Mouse (Mus musculus) limb, embryonic 14.5 days (tissue): ENCODE data around the gene Chrna1. TPM values are rescaled to one million over a fixed set of nuclear protein-coding genes. Genes with fewer than 3 reads are reported as not detected.

Experiments used
- ATAC-seq: fragments of 200-750 bp; cut with Nextera tagmentation; 2 replicates; pipeline ENCODE4 v1.8.0; 2017; ENCODE audit warnings: low read depth, moderate number of reproducible peaks, moderate TSS enrichment; ENCODE audit not compliant: low FRiP score
- DNase-seq: peaks from one replicate; pipeline ENCODE4 v3.0.0-alpha.2; 2015; ENCODE audit warnings: low spot score
- H3K27ac ChIP-seq: fragments of 300-500 bp; sonication (generic); replicated peaks from 2 replicates; pipeline ENCODE4 v1.5.1; 2014; ENCODE audit warnings: low read depth, mild to moderate bottlenecking, low read length, moderate library complexity, mixed read lengths
- H3K27me3 ChIP-seq: fragments of 300-500 bp; sonication (generic); 2 replicates; pipeline ENCODE4 v1.6.1; 2014; ENCODE audit warnings: low read length, mixed read lengths; ENCODE audit not compliant: control insufficient read depth, insufficient read depth
- H3K36me3 ChIP-seq: fragments of 300-500 bp; sonication (generic); 2 replicates; pipeline ENCODE4 v1.6.1; 2014; ENCODE audit warnings: mild to moderate bottlenecking, low read length, moderate library complexity, mixed read lengths; ENCODE audit not compliant: control insufficient read depth, insufficient read depth
- H3K4me1 ChIP-seq: fragments of 300-500 bp; sonication (generic); 2 replicates; pipeline ENCODE4 v1.6.1; 2014; ENCODE audit warnings: antibody characterized with exemption, low read length, mixed read lengths; ENCODE audit not compliant: control insufficient read depth, insufficient read depth
- H3K4me2 ChIP-seq: fragments of 300-500 bp; sonication (generic); replicated peaks from 2 replicates; pipeline ENCODE4 v1.6.1; 2014; ENCODE audit warnings: low read depth, mild to moderate bottlenecking, low read length, moderate library complexity; ENCODE audit not compliant: severe bottlenecking
- H3K4me3 ChIP-seq: fragments of 300-500 bp; sonication (generic); replicated peaks from 2 replicates; pipeline ENCODE4 v1.5.1; 2014; ENCODE audit warnings: low read length
- H3K9ac ChIP-seq: fragments of 300-500 bp; sonication (generic); 2 replicates; pipeline ENCODE4 v1.6.1; 2014; ENCODE audit warnings: mild to moderate bottlenecking, low read depth, low read length, moderate library complexity; ENCODE audit not compliant: severe bottlenecking
- H3K9me3 ChIP-seq: fragments of 300-500 bp; sonication (generic); 2 replicates; pipeline ENCODE4 v1.6.1; 2016; ENCODE audit warnings: low read length; ENCODE audit not compliant: control insufficient read depth
- POLR2A ChIP-seq: fragments of 200-500 bp; IDR thresholded peaks from 2 replicates; pipeline ENCODE4 v1.8.0; 2012; ENCODE audit warnings: inconsistent platforms, mild to moderate bottlenecking, moderate library complexity, borderline replicate concordance; ENCODE audit not compliant: insufficient read depth, insufficient read length; ENCODE audit errors: extremely low read depth
- WGBS: fragments of 180-500 bp; shearing (Covaris S2); extraction: QIAGEN DNeasy Blood & Tissue Kit; methylation state at CpG from one replicate; pipeline ENCODE4 v1.1.7; 2014; 5-methylcytosine and 5-hydroxymethylcytosine counted together
- polyA plus RNA-seq, 2 experiments: library from polyadenylated mRNA; depleted of rRNA in 1 of 2; stranded (reverse) in 1 of 2; unstranded in 1 of 2; fragments of >200 nt; fragmentation: Nextera tagmentation in 1 of 2; extraction: Ambion mirVana in 1 of 2; gene quantifications; 2 replicates each; pipeline versions ENCODE4 v1.2.1 to v1.2.3; 2012 to 2014

Gene Chrna1
- polyA plus RNA-seq, 2 experiments = 8.9 to 19.4 TPM

DNA sequence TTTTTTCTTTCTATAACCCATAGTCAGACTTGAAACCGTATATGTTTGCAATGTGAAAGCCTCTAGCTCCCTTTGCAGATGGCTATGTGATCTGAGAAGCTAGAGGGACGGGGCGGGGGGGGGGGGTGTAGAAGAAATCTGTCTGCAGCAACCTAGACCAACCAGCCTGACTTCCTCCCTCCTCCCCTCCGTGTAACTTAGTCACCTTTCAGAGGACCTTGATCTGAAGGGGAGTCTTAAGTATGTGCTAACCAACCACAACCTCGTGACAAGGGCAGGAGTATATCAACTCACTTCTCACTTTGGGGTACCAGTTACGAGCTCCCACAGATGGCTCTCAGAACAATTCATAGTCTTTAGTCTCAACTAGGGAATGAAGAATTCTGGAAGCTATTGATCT is 28.3 kb upstream of the Chrna1 start:
- no peak overlapping the region for H3K4me2 ChIP-seq
- ATAC-seq = no peak
- DNase-seq = no peak
- H3K27ac ChIP-seq = 0 out of 2 replicates have a peak overlapping the region, but pooled peaks have one; percentile 19
- H3K4me1 ChIP-seq = 0 out of 2 replicates have a peak, but pooled peaks cover 6% of the 10 kb centered on the region
- WGBS = 52% methylated on average over 6 of the region's 6 CpGs
- TF ChIP-seq POLR2A = no peak
- H3K36me3 ChIP-seq = peaks cover 5% of the 10 kb centered on the region; the same call in 1 of the 2 replicates
- H3K27me3 ChIP-seq = no peaks in the 10 kb centered on the region
- H3K9ac ChIP-seq = no peak overlapping the region
- H3K9me3 ChIP-seq = no peaks in the 10 kb centered on the region
- H3K4me3 ChIP-seq = no peak overlapping the region

- ATAC-seq (no peak), DNase-seq (no peak)
- no peak overlapping the region for H3K9ac ChIP-seq
- H3K9me3 ChIP-seq = no peaks in the 10 kb centered on the region
- H3K4me3 ChIP-seq = no peak overlapping the region
- TF ChIP-seq POLR2A = no peak
- H3K27me3 ChIP-seq = no peaks in the 10 kb centered on the region
- H3K4me1 ChIP-seq = 0 out of 2 replicates have a peak, but pooled peaks cover 6% of the 10 kb centered on the region
- H3K36me3 ChIP-seq = peaks cover 5% of the 10 kb centered on the region; the same call in 1 of the 2 replicates
- 9% methylated on average over 4 of the region's 4 CpGs for WGBS
- no peak overlapping the region; the same call in 1 of the 2 replicates for H3K27ac ChIP-seq
- H3K4me2 ChIP-seq = no peak overlapping the region
These were observed 27.5 kb upstream of the Chrna1 start for GRCm38 (mm10) chr2:73607609-73608008.

GRCm38 (mm10) chr2:73607146-73607545 is 27.0 kb upstream of the Chrna1 start:
- ATAC-seq (no peak), DNase-seq (no peak)
- peaks cover 5% of the 10 kb centered on the region; the same call in 1 of the 2 replicates for H3K36me3 ChIP-seq
- no peak overlapping the region for H3K9ac ChIP-seq
- WGBS = 43% methylated on average over 2 of the region's 2 CpGs
- no peak overlapping the region for H3K4me2 ChIP-seq
- H3K4me3 ChIP-seq = no peak overlapping the region
- H3K27me3 ChIP-seq = no peaks in the 10 kb centered on the region
- TF ChIP-seq POLR2A = no peak
- 0 out of 2 replicates have a peak, but pooled peaks cover 6% of the 10 kb centered on the region for H3K4me1 ChIP-seq
- H3K27ac ChIP-seq = no peak overlapping the region
- H3K9me3 ChIP-seq = no peaks in the 10 kb centered on the region

- H3K4me2 ChIP-seq = no peak overlapping the region
- no peaks in the 10 kb centered on the region for H3K9me3 ChIP-seq
- ATAC-seq (no peak), DNase-seq (no peak)
- peaks cover 5% of the 10 kb centered on the region; the same call in 1 of the 2 replicates for H3K36me3 ChIP-seq
- H3K9ac ChIP-seq = no peak overlapping the region
- no peak for TF ChIP-seq POLR2A
- 89% methylated on average over 6 of the region's 6 CpGs for WGBS
- H3K4me1 ChIP-seq = 0 out of 2 replicates have a peak, but pooled peaks cover 6% of the 10 kb centered on the region
- no peak overlapping the region for H3K27ac ChIP-seq
- H3K4me3 ChIP-seq = no peak overlapping the region
- no peaks in the 10 kb centered on the region for H3K27me3 ChIP-seq
These were observed 26.5 kb upstream of the Chrna1 start for GRCm38 (mm10) chr2:73606616-73607015.

DNA sequence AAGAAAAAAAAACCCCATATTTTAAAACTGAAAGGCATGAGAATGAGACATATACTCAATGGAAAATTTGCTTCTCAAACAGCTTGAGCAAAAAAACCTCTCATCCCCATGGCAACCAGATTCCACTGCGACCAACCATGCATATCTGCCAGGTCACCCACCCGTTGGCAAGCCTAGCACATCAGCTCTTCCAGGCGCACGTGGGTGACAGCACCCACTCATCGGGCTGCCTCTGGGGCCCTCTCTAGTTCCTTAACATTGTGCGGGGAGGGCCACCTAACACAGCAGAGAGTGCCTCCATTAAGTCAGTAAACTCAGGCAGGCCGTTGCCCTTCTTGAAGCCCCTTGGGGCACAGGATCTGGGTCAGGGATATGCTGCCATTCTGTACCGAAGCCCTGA is 24.9 kb upstream of the Chrna1 start:
- no peak overlapping the region for H3K4me2 ChIP-seq
- no peaks in the 10 kb centered on the region for H3K36me3 ChIP-seq
- DNase-seq (no peak), ATAC-seq (no peak)
- H3K27ac ChIP-seq = no peak overlapping the region
- 0 out of 2 replicates have a peak, but pooled peaks cover 6% of the 10 kb centered on the region for H3K4me1 ChIP-seq
- TF ChIP-seq POLR2A = no peak
- no peaks in the 10 kb centered on the region for H3K9me3 ChIP-seq
- no peaks in the 10 kb centered on the region for H3K27me3 ChIP-seq
- no peak overlapping the region for H3K9ac ChIP-seq
- no peak overlapping the region for H3K4me3 ChIP-seq
- 74% methylated on average over 8 of the region's 8 CpGs for WGBS
